Mouse (Mus musculus): Measurements from ENCODE around the gene Ap4b1. TPM values are rescaled to one million over a fixed set of nuclear protein-coding genes. Genes with fewer than 3 reads are reported as not detected.
A peak's percentile ranks its signal among the peaks of the same experiment; 100 is the strongest.

Gene Ap4b1
- 19.2 and 23.2 TPM in 2 replicates for polyA plus RNA-seq (2012; rRNA removed)

GRCm38 (mm10) chr3:103808891-103809798, at the start of gene Ap4b1, which contains the start of the genes Dclre1b and Gm43064:
Gene Ap4b1 (plus strand): TSS chr3:103809520.
Gene Dclre1b (minus strand): TSS chr3:103809444.
Gene Gm43064 (plus strand): TSS chr3:103809573.
- DNase-seq, result peak; percentile 88 to 92
- under 1% methylated on average over 70 of the region's 70 CpGs for WGBS
- Histone ChIP-seq H3K4me1 (ENCODE audit: control insufficient read depth, insufficient read depth, low read length) (peaks cover 4% of the 10 kb centered on the region; the same call in 1 of the 2 replicates), H3K27ac (ENCODE audit: insufficient read depth, low read length) (peak within 1 kb of the TSS; percentile 91), H3K4me3 (replicated peaks; ENCODE audit: insufficient read depth, low read depth, low read length) (peak within 1 kb of the TSS; percentile 91), H3K27me3 (ENCODE audit: control insufficient read depth, insufficient read depth, low read length) (no peaks in the 10 kb centered on the region)
- TF ChIP-seq CTCF (IDR thresholded peaks at IDR 0.05; ENCODE audit: borderline replicate concordance, insufficient read depth, low read depth, low read length) (no peak), POLR2A (IDR thresholded peaks at IDR 0.05; ENCODE audit: borderline replicate concordance, insufficient read depth, low read length) (peak; percentile 72; the same call in 1 of the 2 replicates)

DNA sequence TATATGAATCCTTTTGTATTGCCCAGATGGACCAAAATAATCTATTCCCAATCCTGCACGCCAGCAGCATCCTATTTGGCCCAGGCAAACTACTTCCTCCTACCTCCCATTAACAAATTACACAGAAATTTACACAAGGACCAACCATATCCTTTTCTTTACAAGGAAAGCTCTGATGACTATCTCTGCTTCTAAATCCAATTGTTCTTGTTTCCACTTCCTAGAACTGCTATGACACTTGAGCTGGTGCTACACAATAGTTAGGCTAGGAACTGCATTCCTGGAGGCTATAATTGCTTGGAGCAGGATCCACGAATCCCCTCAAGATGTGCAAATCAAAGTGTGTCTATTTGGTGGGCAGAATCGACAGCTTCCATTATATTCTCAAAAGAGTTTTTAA, 42.5 kb upstream of the Ap4b1 start:
- H3K27ac ChIP-seq (ENCODE audit: insufficient read depth, low read length), result no peak overlapping the region
- TF ChIP-seq POLR2A (IDR thresholded peaks at IDR 0.05; ENCODE audit: borderline replicate concordance, insufficient read depth, low read length) (no peak), CTCF (IDR thresholded peaks at IDR 0.05; ENCODE audit: borderline replicate concordance, insufficient read depth, low read depth, low read length) (no peak)
- no peaks in the 10 kb centered on the region; the same call in 1 of the 2 replicates for H3K4me1 ChIP-seq (ENCODE audit: control insufficient read depth, insufficient read depth, low read length)
- WGBS, result 59% methylated on average over 3 of the region's 3 CpGs
- no peaks in the 10 kb centered on the region for H3K27me3 ChIP-seq (ENCODE audit: control insufficient read depth, insufficient read depth, low read length)
- H3K4me3 ChIP-seq (replicated peaks; ENCODE audit: insufficient read depth, low read depth, low read length), result no peak overlapping the region
- DNase-seq, result no peak

GRCm38 (mm10) chr3:103771531-103772130, 37.7 kb upstream of the Ap4b1 start:
- WGBS, result 2% methylated on average over 9 of the region's 9 CpGs
- TF ChIP-seq CTCF (IDR thresholded peaks at IDR 0.05; ENCODE audit: borderline replicate concordance, insufficient read depth, low read depth, low read length), result no peak
- TF ChIP-seq POLR2A (IDR thresholded peaks at IDR 0.05; ENCODE audit: borderline replicate concordance, insufficient read depth, low read length), result no peak

GRCm38 (mm10) chr3:103772846-103773245, 36.5 kb upstream of the Ap4b1 start:
- no peak overlapping the region for H3K4me3 ChIP-seq (replicated peaks; ENCODE audit: insufficient read depth, low read depth, low read length)
- peaks cover 24% of the 10 kb centered on the region for H3K4me1 ChIP-seq (ENCODE audit: control insufficient read depth, insufficient read depth, low read length)
- WGBS, result 67% methylated on average over 4 of the region's 4 CpGs
- H3K27me3 ChIP-seq (ENCODE audit: control insufficient read depth, insufficient read depth, low read length), result no peaks in the 10 kb centered on the region
- DNase-seq, result no peak
- H3K27ac ChIP-seq (ENCODE audit: insufficient read depth, low read length), result peak overlapping the region; percentile 80
- TF ChIP-seq CTCF (IDR thresholded peaks at IDR 0.05; ENCODE audit: borderline replicate concordance, insufficient read depth, low read depth, low read length) (no peak), POLR2A (IDR thresholded peaks at IDR 0.05; ENCODE audit: borderline replicate concordance, insufficient read depth, low read length) (no peak)

More at GRCm38 (mm10) chr3:103771531-103772130, 37.7 kb upstream of the Ap4b1 start:
- peak; percentile 90 to 91 for DNase-seq
- Histone ChIP-seq H3K27ac (ENCODE audit: insufficient read depth, low read length) (peak overlapping the region; percentile 77), H3K27me3 (ENCODE audit: control insufficient read depth, insufficient read depth, low read length) (no peaks in the 10 kb centered on the region), H3K4me3 (replicated peaks; ENCODE audit: insufficient read depth, low read depth, low read length) (peak overlapping the region; percentile 28), H3K4me1 (ENCODE audit: control insufficient read depth, insufficient read depth, low read length) (peaks cover 14% of the 10 kb centered on the region)

DNA sequence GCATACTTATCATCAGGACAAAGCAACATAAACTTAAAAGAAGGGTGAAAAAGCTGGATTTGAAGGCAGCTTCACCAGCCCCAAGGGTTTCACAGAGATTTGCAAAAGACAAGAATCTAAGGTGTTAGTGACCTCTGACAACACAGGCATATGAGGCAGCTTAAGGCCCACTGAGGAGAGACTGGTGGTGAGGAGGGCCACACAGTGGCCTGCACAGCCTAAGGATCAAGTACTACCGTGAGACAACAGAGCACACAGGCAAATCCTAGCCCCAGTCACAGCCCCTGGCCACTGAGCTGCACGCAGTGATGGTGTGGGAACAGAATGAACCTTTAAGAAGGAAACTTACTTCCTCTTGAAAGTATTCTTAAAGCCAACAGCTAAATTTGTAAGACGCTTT, 35.8 kb upstream of the Ap4b1 start:
- TF ChIP-seq POLR2A (IDR thresholded peaks at IDR 0.05; ENCODE audit: borderline replicate concordance, insufficient read depth, low read length), result no peak
- TF ChIP-seq CTCF (IDR thresholded peaks at IDR 0.05; ENCODE audit: borderline replicate concordance, insufficient read depth, low read depth, low read length), result no peak
- DNase-seq, result no peak
- WGBS, result 70% methylated on average over 3 of the region's 3 CpGs
- no peak overlapping the region for H3K4me3 ChIP-seq (replicated peaks; ENCODE audit: insufficient read depth, low read depth, low read length)
- peaks cover 31% of the 10 kb centered on the region for H3K4me1 ChIP-seq (ENCODE audit: control insufficient read depth, insufficient read depth, low read length)
- H3K27ac ChIP-seq (ENCODE audit: insufficient read depth, low read length), result peak overlapping the region; percentile 41
- H3K27me3 ChIP-seq (ENCODE audit: control insufficient read depth, insufficient read depth, low read length), result no peaks in the 10 kb centered on the region

- 72% methylated on average over 15 of the region's 15 CpGs for WGBS
- no peaks in the 10 kb centered on the region for H3K27me3 ChIP-seq (ENCODE audit: control insufficient read depth, insufficient read depth, low read length)
- no peak overlapping the region for H3K4me3 ChIP-seq (replicated peaks; ENCODE audit: insufficient read depth, low read depth, low read length)
- TF ChIP-seq CTCF (IDR thresholded peaks at IDR 0.05; ENCODE audit: borderline replicate concordance, insufficient read depth, low read depth, low read length) (no peak), POLR2A (IDR thresholded peaks at IDR 0.05; ENCODE audit: borderline replicate concordance, insufficient read depth, low read length) (no peak)
- H3K27ac ChIP-seq (ENCODE audit: insufficient read depth, low read length), result no peak overlapping the region
- DNase-seq, result no peak
- peaks cover 34% of the 10 kb centered on the region for H3K4me1 ChIP-seq (ENCODE audit: control insufficient read depth, insufficient read depth, low read length)
These were observed 35.3 kb upstream of the Ap4b1 start for GRCm38 (mm10) chr3:103774009-103774408.

- TF ChIP-seq CTCF (IDR thresholded peaks at IDR 0.05; ENCODE audit: borderline replicate concordance, insufficient read depth, low read depth, low read length) (no peak), POLR2A (IDR thresholded peaks at IDR 0.05; ENCODE audit: borderline replicate concordance, insufficient read depth, low read length) (peak; percentile 22; the same call in 1 of the 2 replicates)
- Histone ChIP-seq H3K27me3 (ENCODE audit: control insufficient read depth, insufficient read depth, low read length) (no peaks in the 10 kb centered on the region), H3K27ac (ENCODE audit: insufficient read depth, low read length) (peak overlapping the region; percentile 98), H3K4me3 (replicated peaks; ENCODE audit: insufficient read depth, low read depth, low read length) (peak overlapping the region; percentile 23), H3K4me1 (ENCODE audit: control insufficient read depth, insufficient read depth, low read length) (peaks cover 35% of the 10 kb centered on the region)
- 16% methylated on average over 11 of the region's 11 CpGs for WGBS
- peak; percentile 74 to 86 for DNase-seq
These were observed 31.4 kb upstream of the Ap4b1 start for GRCm38 (mm10) chr3:103777940-103778339.
